ENCODE assay signal across 11 mouse cellular contexts in the genomic region with DNA sequence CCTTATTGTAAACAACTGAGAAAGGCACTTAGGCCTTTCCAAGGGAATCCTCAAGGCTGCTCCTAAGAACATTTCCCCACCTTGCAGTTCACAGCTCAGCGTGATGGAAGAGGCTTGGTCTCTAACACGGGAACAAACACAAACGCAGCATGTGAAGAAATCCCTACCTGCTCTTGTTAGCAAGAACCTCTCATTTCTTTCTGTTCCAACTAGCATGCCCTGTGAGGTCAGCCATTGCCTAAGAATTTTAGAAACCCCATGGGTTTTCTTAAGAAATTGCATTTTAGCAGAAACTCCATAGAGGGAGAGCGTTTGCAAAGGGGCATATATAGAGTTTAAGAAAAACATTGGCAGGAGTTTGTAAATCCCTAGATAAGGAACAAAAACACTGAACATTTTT. TPM values are rescaled to one million over a fixed set of nuclear protein-coding genes. Genes with fewer than 3 reads are reported as not detected.
DNase-seq lines count a peak whose midpoint lies in the region; ATAC-seq and TF ChIP-seq lines count a peak whose summit lies in the region.
"Had no signal": no experiment of that assay in that cellular context is flagged by ENCODE, and none has a peak within 500 bp of the region (broad histone marks: within the 10 kb centered on the region; RNA-seq: fewer than 3 reads in every experiment).

No protein-coding gene starts in this region.

- H3K4me1 ChIP-seq in kidney, embryonic 16.5 days (ENCODE audit: insufficient read depth, low read length) = peaks cover 45% of the 10 kb centered on the region
- peaks cover 75% of the 10 kb centered on the region for H3K4me1 ChIP-seq in E14TG2a.4 (replicated peaks; ENCODE audit: low read depth, low read length)
- H3K4me1 ChIP-seq in embryonic facial prominence, embryonic 14.5 days (ENCODE audit: control insufficient read depth, insufficient read depth, low read length) = peaks cover 53% of the 10 kb centered on the region

- WGBS in kidney, embryonic 16.5 days = 39% methylated on average over 4 of the region's 4 CpGs
- WGBS in embryonic facial prominence, embryonic 14.5 days = 40% methylated on average over 4 of the region's 4 CpGs

- peak overlapping the region; percentile 10 for H3K4me2 ChIP-seq in kidney, embryonic 16.5 days (replicated peaks; ENCODE audit: low read depth, low read length)
- H3K4me2 ChIP-seq in embryonic facial prominence, embryonic 14.5 days (ENCODE audit: low read depth, low read length) = peak overlapping the region; percentile 56

- no peak for DNase-seq in gastrocnemius, adult 2 months
- DNase-seq in gastrocnemius, postnatal 4 days (ENCODE audit: low spot score in 2 of 2) = no peak
- DNase-seq in kidney, postnatal 14 days = no peak
- DNase-seq in embryonic facial prominence, embryonic 14.5 days (ENCODE audit: low spot score) = no peak
- DNase-seq in embryo, embryonic 10.5 days (ENCODE audit: low spot score) = no peak
- no peak for DNase-seq in adrenal gland, postnatal 4 days (ENCODE audit: low spot score in 2 of 2)
- DNase-seq: lung, adult 18-20 months had no signal

- intact Hi-C loops in gastrocnemius, adult 2 months (cut with DNase I) = loop anchor here (10.0 kb wide), 2 partner anchors 196 to 244 kb away; a partner anchor contains a TSS

- no peaks in the 10 kb centered on the region for H3K27me3 ChIP-seq in kidney, embryonic 16.5 days (ENCODE audit: insufficient read depth, low read length)
- peaks cover 6% of the 10 kb centered on the region for H3K27me3 ChIP-seq in E14TG2a.4 (ENCODE audit: insufficient read depth, low read length)
- no peaks in the 10 kb centered on the region for H3K27me3 ChIP-seq in embryonic facial prominence, embryonic 14.5 days (replicated peaks; ENCODE audit: control insufficient read depth, insufficient read depth, low read length)

- H3K27ac ChIP-seq in gastrocnemius, adult 2 months = peak overlapping the region; percentile 94
- H3K27ac ChIP-seq in kidney, embryonic 16.5 days (ENCODE audit: low read length) = no peak overlapping the region
- H3K27ac ChIP-seq in embryonic facial prominence, embryonic 14.5 days (replicated peaks; ENCODE audit: low read depth, low read length) = peak overlapping the region; percentile 72

- H3K4me3 ChIP-seq in gastrocnemius, adult 2 months = peak overlapping the region; percentile 95
- H3K4me3 ChIP-seq in kidney, embryonic 16.5 days (ENCODE audit: low read length) = no peak overlapping the region
- H3K4me3 ChIP-seq in E14TG2a.4 (replicated peaks; ENCODE audit: low read length) = peak overlapping the region; percentile 24; the same call in 1 of the 2 replicates
- H3K4me3 ChIP-seq in embryonic facial prominence, embryonic 14.5 days (ENCODE audit: low read depth, low read length) = no peak overlapping the region

- no peak for TF ChIP-seq CTCF in gastrocnemius, adult 2 months (IDR thresholded peaks at IDR 0.05)
- no peak for TF ChIP-seq CTCF in E14TG2a.4 (conservative IDR thresholded peaks at IDR 0.05; ENCODE audit: low read length)

- H3K9me3 ChIP-seq in kidney, embryonic 16.5 days (ENCODE audit: low read length) = no peaks in the 10 kb centered on the region
- no peaks in the 10 kb centered on the region for H3K9me3 ChIP-seq in E14TG2a.4 (ENCODE audit: low read length)
- H3K9me3 ChIP-seq in embryonic facial prominence, embryonic 14.5 days (ENCODE audit: control insufficient read depth, low read length) = no peaks in the 10 kb centered on the region
- H3K9me3 ChIP-seq: midbrain, embryonic 15.5 days had no signal

- peak overlapping the region; percentile 36; the same call in 1 of the 2 replicates for H3K9ac ChIP-seq in kidney, embryonic 16.5 days (replicated peaks; ENCODE audit: low read length)
- H3K9ac ChIP-seq in embryonic facial prominence, embryonic 14.5 days (ENCODE audit: low read depth, low read length) = no peak overlapping the region
- H3K9ac ChIP-seq: midbrain, embryonic 15.5 days had no signal

- H3K36me3 ChIP-seq in kidney, embryonic 16.5 days (ENCODE audit: insufficient read depth, low read length) = no peaks in the 10 kb centered on the region; the same call in 1 of the 2 replicates
- peaks cover 60% of the 10 kb centered on the region for H3K36me3 ChIP-seq in E14TG2a.4 (ENCODE audit: insufficient read depth, low read length)
- H3K36me3 ChIP-seq in embryonic facial prominence, embryonic 14.5 days (ENCODE audit: control insufficient read depth, insufficient read depth, low read length) = peaks cover 40% of the 10 kb centered on the region
- H3K36me3 ChIP-seq: midbrain, embryonic 15.5 days had no signal

- no peak for ATAC-seq in kidney, embryonic 16.5 days (ENCODE audit: low FRiP score, low TSS enrichment)
- ATAC-seq in embryonic facial prominence, embryonic 14.5 days (ENCODE audit: low read depth) = no peak
- ATAC-seq: inflammation-experienced regulatory T-cells, adult 6 months; midbrain, embryonic 15.5 days had no signal

RNA-seq across cellular contexts. Expression of a gene that starts 6.3 kb away (rescaled TPM):
- 10 to 100 TPM; 21.6 to 42.4 TPM for total RNA-seq in gastrocnemius, adult 2 months (2021)
- total RNA-seq in gastrocnemius, postnatal 4 days (2021) = 10 to 100 TPM; 37.2 to 38.3 TPM
- polyA plus RNA-seq in kidney, embryonic 16.5 days (2015; fragmentation: Nextera tagmentation; extraction: Ambion mirVana) = 16.0 and 18.2 TPM in 2 replicates
- polyA plus RNA-seq in embryonic facial prominence, embryonic 14.5 days (2014; fragmentation: Nextera tagmentation; extraction: Ambion mirVana) = 13.8 and 16.6 TPM in 2 replicates
- total RNA-seq in adrenal gland, postnatal 4 days (2021) = 10 to 100 TPM; 23.6 to 28.7 TPM

RNA-seq across cellular contexts. Expression of a gene that starts 27.6 kb away (rescaled TPM):
- total RNA-seq in gastrocnemius, adult 2 months (2021) = 1 to 10 TPM in 1 of 2 experiments, under 1 TPM in 1; 0.75 to 1.7 TPM
- 1 to 10 TPM; 1.9 to 2.2 TPM for total RNA-seq in gastrocnemius, postnatal 4 days (2021)
- 1.1 and 1.5 TPM in 2 replicates for polyA plus RNA-seq in kidney, embryonic 16.5 days (2015; fragmentation: Nextera tagmentation; extraction: Ambion mirVana)
- polyA plus RNA-seq in embryonic facial prominence, embryonic 14.5 days (2014; fragmentation: Nextera tagmentation; extraction: Ambion mirVana) = 1.6 and 5.9 TPM in 2 replicates
- 10 to 100 TPM; 31.3 to 33.2 TPM for total RNA-seq in adrenal gland, postnatal 4 days (2021)

Comparison
In these comparisons a context has a peak if more than half of its experiments do, and no peak if none do; other contexts are left out.
1. H3K4me3 ChIP-seq: peak in gastrocnemius, adult 2 months (single experiment) and E14TG2a.4 (single experiment); none in kidney, embryonic 16.5 days (single experiment) and embryonic facial prominence, embryonic 14.5 days (single experiment).
2. RNA of a gene that starts 27.6 kb away (total RNA-seq): 31.3 to 33.2 TPM in adrenal gland, postnatal 4 days; 1.9 to 2.2 TPM in gastrocnemius, postnatal 4 days and 0.75 to 1.7 TPM in gastrocnemius, adult 2 months; every median in the first group is over 4 times any median in the second.